Mouse (Mus musculus) megakaryocyte progenitor cell, adult 5-6 weeks (primary cell): Measurements from ENCODE around the gene Srcap. TPM values are rescaled to one million over a fixed set of nuclear protein-coding genes. Genes with fewer than 3 reads are reported as not detected.
A peak's percentile ranks its signal among the peaks of the same experiment; 100 is the strongest.

Experiments
- ATAC-seq: replicated peaks from 2 replicates; pipeline ENCODE4 v1.8.0; 2016; ENCODE audit warnings: mild to moderate bottlenecking, moderate TSS enrichment, inconsistent platforms; ENCODE audit not compliant: poor library complexity
- total RNA-seq, 2 experiments: library from RNA; stranded (forward) in 1 of 2; stranded (reverse) in 1 of 2; fragments of 157-497, 149-512 nt in 1 of 2; fragments of 200-1000 nt in 1 of 2; gene quantifications; 2 replicates each; pipeline versions ENCODE4 v1.2.3 to v1.2.4; 2015 to 2017

The Srcap gene
- total RNA-seq, 2 experiments from 2014 or later = 20.6 to 78.0 TPM

- peak; percentile 99 for ATAC-seq
These were observed 61.2 kb downstream of the Srcap start, which contains the start of gene Phkg2 for GRCm38 (mm10) chr7:127572895-127573471. Gene Phkg2 (plus strand): TSS chr7:127573340.

- ATAC-seq = no peak
These were observed 61.8 kb downstream of the Srcap start for GRCm38 (mm10) chr7:127573503-127574008.

- ATAC-seq = no peak
These were observed 62.3 kb downstream of the Srcap start for GRCm38 (mm10) chr7:127574115-127574514.

GRCm38 (mm10) chr7:127583260-127583659 lies 71.5 kb downstream of the Srcap start:
- ATAC-seq = no peak

GRCm38 (mm10) chr7:127585031-127585430 lies 73.2 kb downstream of the Srcap start:
- ATAC-seq = no peak

- peak; percentile 21; the same call in 1 of the 2 replicates for ATAC-seq
These were observed 74.4 kb downstream of the Srcap start for GRCm38 (mm10) chr7:127586149-127586548.

- ATAC-seq = no peak
These were observed 75.4 kb downstream of the Srcap start for GRCm38 (mm10) chr7:127587196-127587595.

- ATAC-seq = peak; percentile 90
These were observed 76.5 kb downstream of the Srcap start, which contains the start of the genes Ccdc189 and Rnf40 for GRCm38 (mm10) chr7:127588011-127588871. Gene Ccdc189 (minus strand): TSS chr7:127588595. Gene Rnf40 (plus strand): TSS chr7:127588767.

- ATAC-seq = no peak
These were observed 77.1 kb downstream of the Srcap start for GRCm38 (mm10) chr7:127588901-127589300.

GRCm38 (mm10) chr7:127589637-127590036 lies 77.9 kb downstream of the Srcap start:
- ATAC-seq = no peak

GRCm38 (mm10) chr7:127591108-127591507 lies 79.3 kb downstream of the Srcap start:
- ATAC-seq = no peak

- ATAC-seq = no peak
These were observed 80.8 kb downstream of the Srcap start for GRCm38 (mm10) chr7:127592575-127592974.

GRCm38 (mm10) chr7:127596747-127597146 lies 85.0 kb downstream of the Srcap start:
- no peak for ATAC-seq

- no peak for ATAC-seq
These were observed 88.8 kb downstream of the Srcap start for GRCm38 (mm10) chr7:127600612-127601011.

- no peak for ATAC-seq
These were observed 90.0 kb downstream of the Srcap start for GRCm38 (mm10) chr7:127601735-127602134.

- no peak for ATAC-seq
These were observed 91.1 kb downstream of the Srcap start for GRCm38 (mm10) chr7:127602903-127603302.

GRCm38 (mm10) chr7:127604256-127604655 lies 92.5 kb downstream of the Srcap start:
- peak; percentile 56 for ATAC-seq

- no peak for ATAC-seq
These were observed 95.4 kb downstream of the Srcap start for GRCm38 (mm10) chr7:127607150-127607549.
